Mouse (Mus musculus): ENCODE data around the gene Ints6.

- TF ChIP-seq TAL1 (IDR thresholded peaks at IDR 0.05; ENCODE audit: low read length), result no peak
- no peak for TF ChIP-seq GATA1 (IDR thresholded peaks at IDR 0.05; ENCODE audit: low read length)
These were observed 87.3 kb downstream of the Ints6 start for GRCm38 (mm10) chr14:62673646-62674045.
